Mouse (Mus musculus) hindbrain, embryonic 13.5 days (tissue): ENCODE data around the gene Daam2. TPM values are rescaled to one million over a fixed set of nuclear protein-coding genes. Genes with fewer than 3 reads are reported as not detected.

Source experiments
- ATAC-seq: fragments of 200-750 bp; cut with Nextera tagmentation; 2 replicates; pipeline ENCODE4 v1.8.0; 2017; ENCODE audit warnings: moderate TSS enrichment; ENCODE audit not compliant: low FRiP score
- H3K27ac ChIP-seq: fragments of 300-500 bp; sonication (generic); 2 replicates; pipeline ENCODE4 v1.5.1; 2015; ENCODE audit warnings: inconsistent platforms, mild to moderate bottlenecking, moderate library complexity
- H3K27me3 ChIP-seq: fragments of 300-500 bp; sonication (generic); 2 replicates; pipeline ENCODE4 v1.6.1; 2015; ENCODE audit warnings: mild to moderate bottlenecking, inconsistent platforms
- H3K36me3 ChIP-seq: fragments of 300-500 bp; sonication (generic); 2 replicates; pipeline ENCODE4 v1.6.1; 2015; ENCODE audit warnings: mild to moderate bottlenecking, inconsistent platforms
- H3K4me1 ChIP-seq: fragments of 300-500 bp; sonication (generic); replicated peaks from 2 replicates; pipeline ENCODE4 v1.6.1; 2015; ENCODE audit warnings: inconsistent platforms
- H3K4me2 ChIP-seq: fragments of 300-500 bp; sonication (generic); 2 replicates; pipeline ENCODE4 v1.6.1; 2015; ENCODE audit warnings: inconsistent platforms, mild to moderate bottlenecking, moderate library complexity
- H3K4me3 ChIP-seq: fragments of 300-500 bp; sonication (generic); 2 replicates; pipeline ENCODE4 v1.5.1; 2015; ENCODE audit warnings: mild to moderate bottlenecking, inconsistent platforms
- H3K9ac ChIP-seq: fragments of 300-500 bp; sonication (generic); 2 replicates; pipeline ENCODE4 v1.6.1; 2015; ENCODE audit warnings: mild to moderate bottlenecking, inconsistent platforms
- H3K9me3 ChIP-seq: fragments of 300-500 bp; sonication (generic); 2 replicates; pipeline ENCODE4 v1.6.1; 2016; ENCODE audit warnings: inconsistent platforms
- WGBS: fragments of 180-500 bp; shearing (Covaris S2); methylation state at CpG from one replicate; pipeline ENCODE4 v1.1.7; 2015; 5-methylcytosine and 5-hydroxymethylcytosine counted together
- polyA plus RNA-seq: library from polyadenylated mRNA; unstranded; fragments of >200 nt; fragmentation: Nextera tagmentation; extraction: Ambion mirVana; gene quantifications from 2 replicates; pipeline ENCODE4 v1.2.1, GENCODE M21; 2015

The Daam2 gene
- polyA plus RNA-seq, 1 experiment from 2014 or later, result 3.7 TPM

DNA sequence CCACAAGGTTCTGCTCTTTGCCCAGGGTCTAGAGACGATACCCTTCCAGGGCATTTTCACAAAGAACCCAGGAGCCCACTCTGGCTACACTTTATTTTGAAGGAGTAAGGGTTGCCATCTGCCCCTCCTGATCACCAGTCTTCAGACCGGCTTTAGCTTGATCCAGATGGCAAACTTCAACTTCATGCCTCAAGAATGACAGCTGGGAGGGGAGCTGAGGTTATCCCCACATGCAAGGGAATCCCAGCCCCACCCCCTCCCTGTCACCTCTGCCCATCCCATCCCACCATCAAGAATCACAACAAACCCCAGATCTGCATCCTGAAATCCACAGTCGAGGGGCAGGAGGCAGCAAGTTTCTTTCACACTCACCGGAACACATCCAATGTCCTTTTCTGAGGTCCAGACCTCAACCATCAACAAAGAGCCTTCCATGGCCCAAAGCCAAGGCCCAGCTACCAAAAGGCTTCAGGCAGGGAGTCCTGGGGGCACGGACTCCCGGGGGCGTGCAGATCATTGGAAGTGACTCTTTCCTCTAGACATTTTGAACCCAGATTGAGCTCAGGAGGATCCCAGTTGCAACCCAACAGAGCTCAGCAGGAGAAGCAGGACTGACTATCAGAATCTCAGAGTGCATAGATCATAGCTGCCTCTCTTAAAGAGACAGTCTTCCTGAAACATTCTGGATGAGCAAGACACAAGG, 35.5 kb downstream of the Daam2 start:
- Histone ChIP-seq H3K27me3 (no peaks in the 10 kb centered on the region), H3K4me2 (no peak overlapping the region), H3K4me1 (0 out of 2 replicates have a peak, but pooled peaks cover 6% of the 10 kb centered on the region), H3K36me3 (no peaks in the 10 kb centered on the region), H3K4me3 (no peak overlapping the region), H3K27ac (no peak overlapping the region), H3K9me3 (no peaks in the 10 kb centered on the region), H3K9ac (no peak overlapping the region)
- 68% methylated on average over 7 of the region's 7 CpGs for WGBS
- ATAC-seq, result no peak

DNA sequence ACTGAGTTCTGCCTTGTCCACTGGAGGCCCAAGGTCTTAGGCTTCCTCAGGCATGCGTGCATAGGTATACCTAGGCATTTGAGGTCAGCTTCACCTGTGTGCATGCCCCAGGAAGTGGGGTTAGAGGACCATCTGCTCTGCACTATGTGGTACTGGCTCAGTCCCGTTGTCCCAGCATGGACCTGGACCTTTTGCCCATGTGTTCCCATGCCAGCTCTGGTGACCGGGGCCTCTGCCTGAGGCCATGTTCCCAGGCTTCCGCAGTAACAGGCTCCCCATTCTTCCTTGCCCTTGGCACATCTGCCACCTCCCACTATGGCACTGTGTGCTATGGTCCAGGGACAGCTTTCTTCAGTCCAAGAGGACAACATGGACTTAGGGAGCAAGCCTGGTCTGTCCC, 36.1 kb downstream of the Daam2 start:
- Histone ChIP-seq H3K9ac (no peak overlapping the region), H3K27ac (no peak overlapping the region), H3K9me3 (no peaks in the 10 kb centered on the region), H3K4me1 (0 out of 2 replicates have a peak, but pooled peaks cover 6% of the 10 kb centered on the region), H3K4me3 (no peak overlapping the region), H3K4me2 (no peak overlapping the region), H3K27me3 (no peaks in the 10 kb centered on the region), H3K36me3 (no peaks in the 10 kb centered on the region)
- no peak for ATAC-seq
- 87% methylated on average over 4 of the region's 4 CpGs for WGBS

DNA sequence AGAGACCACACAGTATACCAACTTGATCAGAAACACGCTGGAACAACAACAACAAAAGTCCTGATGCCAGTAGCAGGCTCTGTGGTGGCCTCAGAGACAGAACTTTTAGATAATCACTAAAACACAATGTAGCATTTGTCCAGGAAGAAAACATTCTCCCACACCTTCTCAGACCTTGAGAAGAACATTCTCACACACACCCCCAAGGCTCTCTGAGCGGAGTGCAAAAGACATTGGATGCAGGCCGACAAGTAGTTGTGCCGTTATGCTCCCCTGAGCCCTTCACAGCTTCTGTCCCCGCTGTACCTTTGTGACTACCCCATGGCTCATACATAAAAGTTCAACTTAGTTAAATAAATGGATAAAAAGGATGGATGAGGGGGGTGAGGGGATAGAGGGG, 37.6 kb downstream of the Daam2 start:
- Histone ChIP-seq H3K9me3 (no peaks in the 10 kb centered on the region), H3K27me3 (no peaks in the 10 kb centered on the region), H3K4me1 (peaks cover 11% of the 10 kb centered on the region), H3K36me3 (no peaks in the 10 kb centered on the region), H3K9ac (no peak overlapping the region), H3K4me3 (no peak overlapping the region), H3K4me2 (no peak overlapping the region), H3K27ac (no peak overlapping the region)
- WGBS, result 89% methylated on average over 5 of the region's 5 CpGs
- ATAC-seq, result no peak

DNA sequence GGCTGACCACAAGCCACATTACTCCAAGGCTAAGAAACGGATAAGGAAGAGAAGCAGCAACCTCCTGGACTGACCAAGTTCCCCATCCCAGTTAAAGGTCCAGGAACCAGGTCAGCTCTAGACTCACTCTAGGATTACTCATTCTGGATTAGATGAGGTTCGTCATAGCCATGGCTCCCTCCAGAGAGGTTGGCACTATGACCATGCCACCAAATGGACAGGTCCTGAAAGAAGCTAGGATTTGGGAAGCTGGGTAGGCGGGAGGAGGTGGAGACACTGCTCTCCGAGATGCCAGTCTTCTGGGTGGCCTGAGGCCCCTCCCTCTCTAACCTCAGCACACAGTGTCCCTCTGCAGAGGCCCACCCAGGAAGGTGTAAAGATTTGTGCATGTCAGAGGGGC, 38.2 kb downstream of the Daam2 start:
- Histone ChIP-seq H3K4me2 (no peak overlapping the region), H3K36me3 (no peaks in the 10 kb centered on the region), H3K27me3 (no peaks in the 10 kb centered on the region), H3K9me3 (no peaks in the 10 kb centered on the region), H3K9ac (no peak overlapping the region), H3K4me3 (no peak overlapping the region), H3K4me1 (peaks cover 14% of the 10 kb centered on the region), H3K27ac (no peak overlapping the region)
- ATAC-seq, result no peak
- WGBS, result 83% methylated on average over 4 of the region's 4 CpGs

DNA sequence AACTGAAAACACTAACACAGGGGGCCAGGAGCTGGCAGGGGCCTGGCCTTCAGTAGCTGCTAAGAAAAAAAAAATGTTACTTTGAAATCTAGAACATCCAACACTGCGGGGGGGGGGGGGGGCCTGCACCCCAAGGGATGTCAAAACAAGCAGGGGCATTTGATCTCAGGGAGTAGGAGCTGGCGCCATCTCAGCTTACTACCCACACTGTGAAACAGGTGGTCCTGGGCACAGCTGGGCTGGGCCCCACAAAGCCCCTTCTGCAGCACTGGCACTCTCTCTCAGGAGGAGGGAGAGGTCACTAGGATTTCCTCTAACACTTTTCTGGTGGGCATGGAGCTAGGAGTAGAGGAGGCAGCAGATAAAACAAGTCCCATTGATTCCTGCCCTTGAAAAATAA, 39.6 kb downstream of the Daam2 start:
- H3K36me3 ChIP-seq, result no peaks in the 10 kb centered on the region
- H3K4me3 ChIP-seq, result no peak overlapping the region
- H3K4me1 ChIP-seq, result peaks cover 26% of the 10 kb centered on the region
- ATAC-seq, result no peak
- WGBS, result 50% methylated on average over 2 of the region's 2 CpGs
- no peak overlapping the region for H3K9ac ChIP-seq
- H3K4me2 ChIP-seq, result no peak overlapping the region
- H3K27me3 ChIP-seq, result no peaks in the 10 kb centered on the region
- H3K27ac ChIP-seq, result no peak overlapping the region
- H3K9me3 ChIP-seq, result no peaks in the 10 kb centered on the region

DNA sequence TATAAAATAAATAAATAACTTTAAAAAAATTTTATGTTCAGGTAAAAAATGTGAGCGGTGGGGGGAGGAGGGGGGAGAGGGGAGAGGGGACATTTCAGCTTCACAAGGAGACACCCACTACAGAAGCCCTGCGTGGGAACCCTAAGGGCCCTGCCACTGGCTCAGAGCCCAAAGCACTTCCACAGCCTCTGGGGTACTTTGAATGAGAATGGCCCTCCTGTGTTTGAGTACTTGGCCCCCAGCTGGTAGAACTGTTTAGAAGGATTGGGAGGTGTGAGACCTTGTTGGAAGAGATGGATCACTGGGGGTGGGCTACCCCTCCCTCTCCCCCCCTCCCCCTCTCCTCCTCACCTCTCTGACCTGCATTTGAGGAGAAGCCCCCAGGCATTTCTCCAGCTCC, 41.7 kb downstream of the Daam2 start:
- no peak for ATAC-seq
- 12% methylated on average over 2 of the region's 2 CpGs for WGBS

DNA sequence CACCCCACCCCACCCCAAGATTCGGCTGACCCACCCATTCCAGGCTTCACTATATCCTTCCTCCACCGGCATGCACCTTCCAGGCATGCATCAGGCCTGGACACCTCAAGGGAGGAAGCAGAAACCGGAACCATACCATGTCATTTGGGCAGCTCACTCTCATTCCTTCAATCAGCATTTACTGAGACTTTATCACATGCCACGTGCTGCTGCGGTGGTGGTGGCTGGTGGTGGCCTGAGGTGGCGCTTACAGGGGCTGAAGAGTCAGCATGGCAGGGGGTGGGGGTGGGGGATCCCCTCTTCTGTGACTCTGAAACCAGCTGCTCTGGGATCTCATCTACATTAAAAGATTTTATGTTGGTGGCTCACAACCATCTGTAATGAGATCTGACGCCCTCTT, 42.1 kb downstream of the Daam2 start:
- WGBS, result 66% methylated on average over 7 of the region's 7 CpGs
- no peak for ATAC-seq
- H3K27ac ChIP-seq, result no peak overlapping the region
- no peaks in the 10 kb centered on the region for H3K36me3 ChIP-seq
- peaks cover 21% of the 10 kb centered on the region for H3K4me1 ChIP-seq
- no peak overlapping the region for H3K9ac ChIP-seq
- no peak overlapping the region for H3K4me2 ChIP-seq
- H3K4me3 ChIP-seq, result no peak overlapping the region
- no peaks in the 10 kb centered on the region for H3K27me3 ChIP-seq
- no peaks in the 10 kb centered on the region for H3K9me3 ChIP-seq

More for the DNA sequence above, 41.7 kb downstream of the Daam2 start:
- Histone ChIP-seq H3K4me2 (no peak overlapping the region), H3K4me1 (peaks cover 21% of the 10 kb centered on the region), H3K27ac (no peak overlapping the region), H3K9me3 (no peaks in the 10 kb centered on the region), H3K36me3 (no peaks in the 10 kb centered on the region), H3K4me3 (no peak overlapping the region), H3K27me3 (no peaks in the 10 kb centered on the region), H3K9ac (no peak overlapping the region)

DNA sequence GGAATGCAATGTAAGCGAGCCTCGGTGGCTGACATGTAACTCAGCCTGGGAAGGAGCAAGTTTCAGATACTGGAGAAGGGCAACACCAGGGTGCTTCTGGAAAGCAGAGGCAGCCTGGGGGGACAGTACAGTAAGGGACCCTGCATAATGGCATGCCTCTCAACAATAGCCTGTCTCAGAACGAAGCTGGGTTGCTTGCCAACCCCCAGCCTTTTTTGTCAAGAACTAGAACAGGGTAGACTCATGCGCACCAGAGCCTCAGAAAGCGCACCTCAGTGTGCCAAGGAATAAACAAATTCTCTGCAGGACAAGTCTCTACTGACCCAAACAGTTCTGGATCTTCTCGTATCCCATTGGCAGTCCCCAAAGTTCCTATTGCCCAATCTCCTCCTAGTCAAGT, 43.5 kb downstream of the Daam2 start:
- peaks cover 21% of the 10 kb centered on the region for H3K4me1 ChIP-seq
- WGBS, result 77% methylated on average over 6 of the region's 6 CpGs
- H3K27ac ChIP-seq, result peak overlapping the region; percentile 46
- no peak overlapping the region for H3K4me3 ChIP-seq
- H3K27me3 ChIP-seq, result no peaks in the 10 kb centered on the region
- H3K9me3 ChIP-seq, result no peaks in the 10 kb centered on the region
- H3K36me3 ChIP-seq, result no peaks in the 10 kb centered on the region
- H3K4me2 ChIP-seq, result no peak overlapping the region
- ATAC-seq, result no peak
- no peak overlapping the region for H3K9ac ChIP-seq

DNA sequence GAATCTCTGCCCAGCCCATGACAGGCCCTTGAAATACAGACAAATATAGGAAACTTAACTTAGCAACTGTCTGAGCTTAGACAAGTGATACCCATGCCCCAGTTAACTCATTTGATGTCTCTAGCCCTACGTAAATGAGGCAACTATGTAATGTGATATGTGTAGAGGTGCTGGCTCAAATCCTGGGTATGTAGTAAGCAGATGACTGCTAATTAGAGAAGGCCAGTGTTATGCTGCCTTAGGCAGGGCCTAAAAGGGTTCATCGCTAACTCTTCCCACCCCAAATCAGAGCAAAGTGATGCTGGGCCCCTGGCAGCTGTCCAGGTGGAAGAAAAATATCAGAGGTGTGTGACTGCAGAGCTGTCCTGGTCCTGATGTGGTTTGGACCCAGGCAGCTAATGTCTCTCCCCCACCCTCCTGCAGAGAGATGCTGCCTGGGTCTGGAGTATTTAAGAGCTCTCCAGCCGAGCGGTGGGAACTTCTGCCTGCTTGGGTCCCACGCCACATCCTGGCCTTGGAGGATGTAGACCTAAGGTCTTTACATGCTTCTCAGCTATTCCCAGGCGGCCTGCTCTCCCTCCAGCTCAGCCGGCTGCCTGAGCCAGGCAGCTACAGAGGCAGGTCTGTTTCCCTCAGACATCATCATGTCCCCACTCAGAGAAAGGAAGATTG, 44.4 kb downstream of the Daam2 start:
- Histone ChIP-seq H3K36me3 (no peaks in the 10 kb centered on the region), H3K9me3 (no peaks in the 10 kb centered on the region), H3K4me3 (no peak overlapping the region), H3K4me2 (no peak overlapping the region), H3K27ac (peak overlapping the region; percentile 46; the same call in 1 of the 2 replicates), H3K4me1 (peaks cover 21% of the 10 kb centered on the region), H3K27me3 (no peaks in the 10 kb centered on the region), H3K9ac (no peak overlapping the region)
- WGBS, result 79% methylated on average over 7 of the region's 7 CpGs
- ATAC-seq, result no peak

DNA sequence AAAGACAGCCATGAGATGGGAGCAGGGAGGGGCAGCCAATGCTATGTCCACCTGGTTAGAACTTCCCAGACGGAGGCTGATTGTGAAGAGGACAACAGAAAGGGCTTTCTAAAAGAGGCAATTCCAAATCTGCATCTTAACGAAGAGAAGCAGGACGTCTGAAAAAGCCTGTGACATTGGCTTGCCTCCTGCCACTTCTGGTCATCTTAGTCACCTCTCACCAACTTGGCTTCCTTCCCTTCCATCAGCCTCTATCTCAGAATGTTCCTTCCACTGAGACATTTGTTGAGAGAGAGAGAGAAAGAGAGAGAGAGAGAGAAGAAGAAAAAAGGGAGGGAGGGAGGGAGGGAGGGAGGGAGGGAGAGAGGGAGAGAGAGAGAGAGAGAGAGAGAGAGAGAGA, 47.1 kb downstream of the Daam2 start:
- H3K27me3 ChIP-seq, result no peaks in the 10 kb centered on the region
- no peak for ATAC-seq
- no peak overlapping the region for H3K4me3 ChIP-seq
- H3K36me3 ChIP-seq, result no peaks in the 10 kb centered on the region
- H3K9ac ChIP-seq, result no peak overlapping the region
- peaks cover 22% of the 10 kb centered on the region for H3K4me1 ChIP-seq
- 61% methylated on average over 3 of the region's 3 CpGs for WGBS
- H3K9me3 ChIP-seq, result no peaks in the 10 kb centered on the region
- H3K27ac ChIP-seq, result no peak overlapping the region
- H3K4me2 ChIP-seq, result no peak overlapping the region

DNA sequence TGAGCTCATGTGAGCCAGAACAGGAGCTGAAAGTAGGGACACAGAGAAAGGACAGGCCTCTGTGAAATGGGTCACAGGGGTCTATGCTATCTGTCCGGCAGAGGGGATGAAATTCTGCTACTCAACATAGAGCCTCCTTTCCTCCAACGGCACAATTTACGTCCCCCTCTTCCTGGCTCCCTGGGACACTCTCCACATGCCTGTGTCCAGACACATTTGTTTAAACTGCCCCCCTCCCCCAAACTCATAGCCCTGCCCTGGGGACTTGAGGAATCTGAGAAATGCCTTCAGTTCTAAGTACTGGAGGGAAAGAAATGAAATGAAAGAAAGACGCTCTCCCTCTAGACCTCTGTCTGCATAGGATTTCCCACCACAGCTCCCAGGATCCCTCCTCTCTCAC, 48.5 kb downstream of the Daam2 start:
- Histone ChIP-seq H3K9me3 (no peaks in the 10 kb centered on the region; the same call in 1 of the 2 replicates), H3K4me1 (peaks cover 16% of the 10 kb centered on the region), H3K9ac (no peak overlapping the region), H3K4me2 (no peak overlapping the region), H3K36me3 (no peaks in the 10 kb centered on the region), H3K27me3 (no peaks in the 10 kb centered on the region), H3K4me3 (no peak overlapping the region), H3K27ac (no peak overlapping the region)
- ATAC-seq, result no peak
- WGBS, result 71% methylated on average over 4 of the region's 4 CpGs

DNA sequence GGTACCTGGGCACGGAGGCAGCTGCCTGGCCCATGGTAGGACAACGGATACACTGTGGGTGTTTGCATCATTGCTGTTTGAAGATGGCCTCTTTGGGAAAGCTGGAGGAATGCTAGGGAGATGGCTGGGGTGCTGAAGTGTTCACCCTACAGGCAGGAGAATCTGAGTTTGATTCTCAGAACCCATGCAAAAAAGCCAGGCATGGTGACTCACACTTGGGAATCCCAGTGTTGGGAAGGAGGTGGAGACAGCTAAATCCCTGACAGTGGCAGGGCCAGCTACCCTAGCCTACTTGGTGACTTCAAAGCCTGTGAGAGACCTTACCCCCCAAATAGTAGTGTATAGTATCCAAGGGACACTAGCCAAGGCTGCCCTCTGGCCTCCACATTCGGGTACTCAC, 49.0 kb downstream of the Daam2 start:
- Histone ChIP-seq H3K27me3 (no peaks in the 10 kb centered on the region), H3K4me2 (no peak overlapping the region), H3K27ac (no peak overlapping the region), H3K4me1 (peaks cover 11% of the 10 kb centered on the region), H3K4me3 (no peak overlapping the region), H3K36me3 (no peaks in the 10 kb centered on the region), H3K9ac (no peak overlapping the region), H3K9me3 (no peaks in the 10 kb centered on the region; the same call in 1 of the 2 replicates)
- no peak for ATAC-seq
- 89% methylated on average over 3 of the region's 3 CpGs for whole genome bisulfite sequencing

DNA sequence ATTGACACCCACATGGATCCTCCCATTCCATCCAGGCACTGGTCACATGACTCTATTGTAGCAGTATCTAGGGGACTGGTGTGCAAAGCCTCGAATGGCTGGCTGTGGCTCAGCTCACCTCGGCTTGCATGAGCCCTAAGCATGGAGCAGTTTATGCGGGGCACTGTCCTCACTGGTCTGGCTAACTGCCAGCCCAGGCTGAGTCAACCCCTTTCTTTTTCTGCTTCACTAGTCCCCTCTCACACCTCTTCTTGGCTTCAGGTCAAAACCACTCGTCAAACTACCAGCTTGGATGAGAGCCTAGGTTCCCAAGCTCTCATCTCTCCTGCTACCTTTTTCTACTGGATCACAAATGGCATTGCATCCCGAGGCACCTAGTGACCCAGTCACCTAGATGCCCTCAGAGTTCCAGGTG, 51.5 kb downstream of the Daam2 start:
- H3K9me3 ChIP-seq, result no peaks in the 10 kb centered on the region; the same call in 1 of the 2 replicates
- no peak overlapping the region for H3K4me2 ChIP-seq
- H3K4me3 ChIP-seq, result no peak overlapping the region
- H3K27ac ChIP-seq, result no peak overlapping the region
- no peaks in the 10 kb centered on the region for H3K27me3 ChIP-seq
- peaks cover 5% of the 10 kb centered on the region for H3K4me1 ChIP-seq
- 60% methylated on average over 5 of the region's 5 CpGs for WGBS
- peak; percentile 77; the same call in 1 of the 2 replicates for ATAC-seq
- no peaks in the 10 kb centered on the region for H3K36me3 ChIP-seq
- no peak overlapping the region for H3K9ac ChIP-seq
